Mouse (Mus musculus): ENCODE data around the gene Celf5. TPM values are rescaled to one million over a fixed set of nuclear protein-coding genes. Genes with fewer than 3 reads are reported as not detected.

Celf5 gene
- polyA plus RNA-seq, 1 experiment = 3.3 TPM

GRCm38 (mm10) chr10:81412586-81413309 lies 69.8 kb downstream of the Celf5 start:
- WGBS = 71% methylated on average over 16 of the region's 16 CpGs
- Histone ChIP-seq H3K36me3 (ENCODE audit: control insufficient read depth, insufficient read depth, low read length) (no peaks in the 10 kb centered on the region), H3K4me3 (ENCODE audit: low read depth, low read length) (no peak overlapping the region), H3K4me1 (ENCODE audit: control insufficient read depth, insufficient read depth, insufficient read length, low read length) (peaks cover 83% of the 10 kb centered on the region), H3K27me3 (ENCODE audit: control insufficient read depth, insufficient read depth, low read length) (no peaks in the 10 kb centered on the region), H3K27ac (ENCODE audit: insufficient read depth, low read depth, low read length) (peak overlapping the region; percentile 78)
- TF ChIP-seq POLR2A (IDR thresholded peaks at IDR 0.05; ENCODE audit: low read depth, low read length) (no peak), CTCF (IDR thresholded peaks at IDR 0.05; ENCODE audit: extremely low read depth, insufficient read length, insufficient replicate concordance, low read depth, low read length) (no peak)

- Histone ChIP-seq H3K4me1 (ENCODE audit: control insufficient read depth, insufficient read depth, insufficient read length, low read length) (peaks cover 79% of the 10 kb centered on the region), H3K4me3 (ENCODE audit: low read depth, low read length) (no peak overlapping the region), H3K27me3 (ENCODE audit: control insufficient read depth, insufficient read depth, low read length) (no peaks in the 10 kb centered on the region), H3K36me3 (ENCODE audit: control insufficient read depth, insufficient read depth, low read length) (peaks cover 4% of the 10 kb centered on the region; the same call in 1 of the 2 replicates), H3K27ac (ENCODE audit: insufficient read depth, low read depth, low read length) (peak overlapping the region; percentile 78)
- TF ChIP-seq CTCF (IDR thresholded peaks at IDR 0.05; ENCODE audit: extremely low read depth, insufficient read length, insufficient replicate concordance, low read depth, low read length) = no peak
- WGBS = 41% methylated on average over 18 of the region's 18 CpGs
Measured at GRCm38 (mm10) chr10:81411471-81412400, 70.8 kb downstream of the Celf5 start.

GRCm38 (mm10) chr10:81410981-81411380 lies 71.5 kb downstream of the Celf5 start:
- Histone ChIP-seq H3K4me3 (ENCODE audit: low read depth, low read length) (0 out of 2 replicates have a peak overlapping the region, but pooled peaks have one; percentile 1), H3K27me3 (ENCODE audit: control insufficient read depth, insufficient read depth, low read length) (no peaks in the 10 kb centered on the region), H3K36me3 (ENCODE audit: control insufficient read depth, insufficient read depth, low read length) (peaks cover 4% of the 10 kb centered on the region; the same call in 1 of the 2 replicates), H3K4me1 (ENCODE audit: control insufficient read depth, insufficient read depth, insufficient read length, low read length) (peaks cover 74% of the 10 kb centered on the region), H3K27ac (ENCODE audit: insufficient read depth, low read depth, low read length) (peak overlapping the region; percentile 78)
- WGBS = 38% methylated on average over 9 of the region's 9 CpGs
- TF ChIP-seq CTCF (IDR thresholded peaks at IDR 0.05; ENCODE audit: extremely low read depth, insufficient read length, insufficient replicate concordance, low read depth, low read length) (no peak), POLR2A (IDR thresholded peaks at IDR 0.05; ENCODE audit: low read depth, low read length) (no peak)

GRCm38 (mm10) chr10:81410350-81410749 lies 72.2 kb downstream of the Celf5 start:
- H3K27ac ChIP-seq (ENCODE audit: insufficient read depth, low read depth, low read length) = peak overlapping the region; percentile 78
- WGBS = 28% methylated on average over 4 of the region's 4 CpGs
- peaks cover 72% of the 10 kb centered on the region for H3K4me1 ChIP-seq (ENCODE audit: control insufficient read depth, insufficient read depth, insufficient read length, low read length)
- TF ChIP-seq CTCF (IDR thresholded peaks at IDR 0.05; ENCODE audit: extremely low read depth, insufficient read length, insufficient replicate concordance, low read depth, low read length) (no peak), POLR2A (IDR thresholded peaks at IDR 0.05; ENCODE audit: low read depth, low read length) (no peak)
- no peak overlapping the region for H3K4me3 ChIP-seq (ENCODE audit: low read depth, low read length)
- peaks cover 4% of the 10 kb centered on the region; the same call in 1 of the 2 replicates for H3K36me3 ChIP-seq (ENCODE audit: control insufficient read depth, insufficient read depth, low read length)
- no peaks in the 10 kb centered on the region for H3K27me3 ChIP-seq (ENCODE audit: control insufficient read depth, insufficient read depth, low read length)

- no peak overlapping the region for H3K27ac ChIP-seq (ENCODE audit: insufficient read depth, low read depth, low read length)
- H3K4me1 ChIP-seq (ENCODE audit: control insufficient read depth, insufficient read depth, insufficient read length, low read length) = peaks cover 69% of the 10 kb centered on the region
- TF ChIP-seq POLR2A (IDR thresholded peaks at IDR 0.05; ENCODE audit: low read depth, low read length) (no peak), CTCF (IDR thresholded peaks at IDR 0.05; ENCODE audit: extremely low read depth, insufficient read length, insufficient replicate concordance, low read depth, low read length) (no peak)
- peaks cover 7% of the 10 kb centered on the region; the same call in 1 of the 2 replicates for H3K36me3 ChIP-seq (ENCODE audit: control insufficient read depth, insufficient read depth, low read length)
- 45% methylated on average over 8 of the region's 8 CpGs for WGBS
- H3K4me3 ChIP-seq (ENCODE audit: low read depth, low read length) = no peak overlapping the region
- no peaks in the 10 kb centered on the region for H3K27me3 ChIP-seq (ENCODE audit: control insufficient read depth, insufficient read depth, low read length)
Measured at GRCm38 (mm10) chr10:81409330-81409729, 73.2 kb downstream of the Celf5 start.

Other genes with a start within 250 kb of the Celf5 start
- gene Zfr2, start 249.6 kb downstream of the Celf5 start, polyA plus RNA-seq (2012; rRNA removed) = 4.9 and 14.2 TPM in 2 replicates
- 6.8 and 13.0 TPM in 2 replicates for gene Matk, start 229.8 kb downstream of the Celf5 start, polyA plus RNA-seq (2012; rRNA removed)
- gene Mrpl54, start 215.8 kb downstream of the Celf5 start, polyA plus RNA-seq (2012; rRNA removed) = 104 and 169 TPM in 2 replicates
- gene Apba3, start 215.7 kb downstream of the Celf5 start, polyA plus RNA-seq (2012; rRNA removed) = 100 and 207 TPM in 2 replicates
- 124 and 239 TPM in 2 replicates for gene Tjp3, start 191.1 kb downstream of the Celf5 start, polyA plus RNA-seq (2012; rRNA removed)
- gene Pip5k1c, start 189.7 kb downstream of the Celf5 start, polyA plus RNA-seq (2012; rRNA removed) = 26.1 and 50.8 TPM in 2 replicates
- gene Cactin, start 161.6 kb downstream of the Celf5 start, polyA plus RNA-seq (2012; rRNA removed) = 16.6 and 29.2 TPM in 2 replicates
- gene Tbxa2r, start 154.0 kb downstream of the Celf5 start, polyA plus RNA-seq (2012; rRNA removed) = 10.0 and 10.2 TPM in 2 replicates
- gene Gipc3, start 139.4 kb downstream of the Celf5 start, polyA plus RNA-seq (2012; rRNA removed) = 0.67 and 1.2 TPM in 2 replicates
- 86.8 and 196 TPM in 2 replicates for gene Hmg20b, start 132.2 kb downstream of the Celf5 start, polyA plus RNA-seq (2012; rRNA removed)
- gene Mfsd12, start 125.2 kb downstream of the Celf5 start, polyA plus RNA-seq (2012; rRNA removed) = 14.6 and 22.7 TPM in 2 replicates
- gene 4930404N11Rik, start 116.9 kb downstream of the Celf5 start, polyA plus RNA-seq (2012; rRNA removed) = 7.4 and 20.5 TPM in 2 replicates
- gene Fzr1, start 104.2 kb downstream of the Celf5 start, polyA plus RNA-seq (2012; rRNA removed) = 70.5 and 132 TPM in 2 replicates
- 86.8 and 113 TPM in 2 replicates for gene Dohh, start 98.3 kb downstream of the Celf5 start, polyA plus RNA-seq (2012; rRNA removed)
- gene Gm48551, start 98.2 kb downstream of the Celf5 start, polyA plus RNA-seq (2012; rRNA removed) = 1.8 and 4.8 TPM in 2 replicates
- 2.9 and 5.0 TPM in 2 replicates for gene Gm48552, start 93.7 kb downstream of the Celf5 start, polyA plus RNA-seq (2012; rRNA removed)
- gene Smim24, start 89.7 kb downstream of the Celf5 start, polyA plus RNA-seq (2012; rRNA removed) = 2,702 and 6,898 TPM in 2 replicates
- 15.5 and 19.4 TPM in 2 replicates for gene Nfic, start 27.1 kb downstream of the Celf5 start, polyA plus RNA-seq (2012; rRNA removed)
- 196 and 354 TPM in 2 replicates for gene Ncln, start 13.7 kb upstream of the Celf5 start, polyA plus RNA-seq (2012; rRNA removed)
- gene S1pr4, start 17.4 kb upstream of the Celf5 start, polyA plus RNA-seq (2012; rRNA removed) = 4.0 and 5.6 TPM in 2 replicates
- 1.5 and 3.0 TPM in 2 replicates for gene Gna15, start 41.5 kb upstream of the Celf5 start, polyA plus RNA-seq (2012; rRNA removed)
- 318 and 828 TPM in 2 replicates for gene Gna11, start 62.5 kb upstream of the Celf5 start, polyA plus RNA-seq (2012; rRNA removed)
- gene Aes, start 76.8 kb upstream of the Celf5 start, polyA plus RNA-seq (2012; rRNA removed) = 1,054 and 3,003 TPM in 2 replicates
- gene Tle2, start 91.9 kb upstream of the Celf5 start, polyA plus RNA-seq (2012; rRNA removed) = 17.8 and 20.4 TPM in 2 replicates
- gene Tle6, start 118.4 kb upstream of the Celf5 start, polyA plus RNA-seq (2012; rRNA removed) = 7.3 and 34.4 TPM in 2 replicates
- gene BC025920, start 123.6 kb upstream of the Celf5 start, polyA plus RNA-seq (2012; rRNA removed) = 0.33 and 0.58 TPM in 2 replicates
- gene Sirt6, start 145.1 kb upstream of the Celf5 start, polyA plus RNA-seq (2012; rRNA removed) = 16.4 and 34.7 TPM in 2 replicates
- gene Ankrd24, start 145.8 kb upstream of the Celf5 start, polyA plus RNA-seq (2012; rRNA removed) = 11.3 and 24.2 TPM in 2 replicates
- 0.04 and 0.08 TPM in 2 replicates for gene Gm10778, start 166.3 kb upstream of the Celf5 start, polyA plus RNA-seq (2012; rRNA removed)
- 0.05 TPM in 1 of 2 replicates, not detected in the other for gene Zfp433, start 222.1 kb upstream of the Celf5 start, polyA plus RNA-seq (2012; rRNA removed)

All from small intestine, adult 2 months (tissue).